Mouse (Mus musculus) liver, embryonic 13.5 days (tissue): ENCODE measurements around the gene Strn. TPM values are rescaled to one million over a fixed set of nuclear protein-coding genes. Genes with fewer than 3 reads are reported as not detected.

Source experiments
- ATAC-seq: fragments of 200-750 bp; cut with Nextera tagmentation; 2 replicates; pipeline ENCODE4 v1.8.0; 2017; ENCODE audit warnings: low read depth, mild to moderate bottlenecking, moderate number of reproducible peaks, moderate library complexity
- DNase-seq: peaks from one replicate; pipeline ENCODE4 v3.0.0; 2022
- H3K27ac ChIP-seq: fragments of 300-500 bp; sonication (generic); 2 replicates; pipeline ENCODE4 v1.5.1; 2015; ENCODE audit warnings: moderate library complexity, mild to moderate bottlenecking, inconsistent platforms
- H3K27me3 ChIP-seq: fragments of 300-500 bp; sonication (generic); 2 replicates; pipeline ENCODE4 v1.6.1; 2015; ENCODE audit warnings: mild to moderate bottlenecking, inconsistent platforms
- H3K36me3 ChIP-seq: fragments of 300-500 bp; sonication (generic); 2 replicates; pipeline ENCODE4 v1.6.1; 2015; ENCODE audit warnings: mild to moderate bottlenecking, inconsistent platforms
- H3K4me1 ChIP-seq: fragments of 300-500 bp; sonication (generic); replicated peaks from 2 replicates; pipeline ENCODE4 v1.6.1; 2015; ENCODE audit warnings: inconsistent platforms
- H3K4me2 ChIP-seq: fragments of 300-500 bp; sonication (generic); 2 replicates; pipeline ENCODE4 v1.6.1; 2015; ENCODE audit warnings: inconsistent platforms, mild to moderate bottlenecking, moderate library complexity
- H3K4me3 ChIP-seq: fragments of 300-500 bp; sonication (generic); replicated peaks from 2 replicates; pipeline ENCODE4 v1.5.1; 2015; ENCODE audit warnings: mild to moderate bottlenecking, inconsistent platforms
- H3K9ac ChIP-seq: fragments of 300-500 bp; sonication (generic); 2 replicates; pipeline ENCODE4 v1.6.1; 2015; ENCODE audit warnings: mild to moderate bottlenecking, inconsistent platforms
- H3K9me3 ChIP-seq: fragments of 300-500 bp; sonication (generic); replicated peaks from 2 replicates; pipeline ENCODE4 v1.6.1; 2016; ENCODE audit warnings: inconsistent platforms
- WGBS: fragments of 180-500 bp; shearing (Covaris S2); methylation state at CpG from one replicate; pipeline ENCODE4 v1.1.7; 2015; ENCODE audit not compliant: insufficient replicate concordance; 5-methylcytosine and 5-hydroxymethylcytosine counted together
- polyA plus RNA-seq: library from polyadenylated mRNA; unstranded; fragments of >200 nt; fragmentation: Nextera tagmentation; extraction: Ambion mirVana; gene quantifications from 2 replicates; pipeline ENCODE4 v1.2.1, GENCODE M21; 2015

Gene Strn
- 2.3 and 2.8 TPM in 2 replicates for polyA plus RNA-seq

DNA sequence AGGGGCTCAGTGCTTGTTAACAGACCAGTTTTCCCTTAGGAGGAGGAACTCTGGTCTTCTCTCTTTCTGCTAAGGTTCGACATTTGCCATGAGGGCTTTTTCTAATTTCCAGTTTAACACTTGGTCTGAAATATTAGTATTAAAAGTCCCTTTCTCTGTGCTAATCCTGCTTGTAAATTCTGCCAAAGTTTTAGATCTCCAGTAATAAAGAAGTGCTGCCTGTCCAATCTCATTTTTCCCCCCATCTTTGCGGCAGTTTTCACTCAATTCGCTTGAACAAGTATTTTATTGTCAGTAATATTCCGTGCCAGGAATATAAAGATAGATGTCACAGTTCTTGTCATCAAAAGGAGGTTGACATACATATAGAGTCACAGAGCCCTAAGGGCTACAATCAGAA, at the start of gene Strn:
Gene Strn (minus strand): TSS at position 101 of the 400 bp plus-strand sequence.
- peak within 1 kb of the TSS; percentile 94 for H3K4me3 ChIP-seq
- DNase-seq (no peak), ATAC-seq (no peak)
- H3K4me1 ChIP-seq: peaks cover 24% of the 10 kb centered on the region
- no peaks in the 10 kb centered on the region for H3K9me3 ChIP-seq
- WGBS: 38% methylated on average over 4 of the region's 4 CpGs
- H3K9ac ChIP-seq: peak within 1 kb of the TSS; percentile 94
- peak within 1 kb of the TSS; percentile 91 for H3K4me2 ChIP-seq
- peak within 1 kb of the TSS; percentile 94 for H3K27ac ChIP-seq
- no peaks in the 10 kb centered on the region for H3K36me3 ChIP-seq
- no peaks in the 10 kb centered on the region for H3K27me3 ChIP-seq

DNA sequence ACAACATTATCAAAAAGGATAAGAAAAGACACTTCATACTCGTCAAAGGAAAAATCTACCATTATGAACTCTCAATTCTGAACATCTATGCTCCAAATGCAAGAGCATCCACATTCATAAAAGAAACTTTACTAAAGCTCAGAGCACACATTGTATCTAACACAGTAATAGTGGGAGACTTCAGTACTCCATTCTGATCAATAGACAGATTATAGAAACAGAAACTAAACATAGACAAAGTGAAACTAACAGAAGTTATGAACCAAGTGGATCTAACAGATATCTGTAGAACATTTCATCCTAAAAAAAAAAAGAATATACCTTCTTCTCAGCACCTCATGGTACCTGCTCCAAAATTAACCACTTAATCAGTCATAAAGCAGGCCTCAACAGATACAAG, 41.8 kb upstream of the Strn start:
- DNase-seq: no peak
- Histone ChIP-seq H3K36me3 (0 out of 2 replicates have a peak, but pooled peaks cover 5% of the 10 kb centered on the region), H3K4me3 (no peak overlapping the region), H3K4me1 (no peaks in the 10 kb centered on the region), H3K27me3 (no peaks in the 10 kb centered on the region), H3K9ac (no peak overlapping the region), H3K4me2 (no peak overlapping the region), H3K9me3 (no peaks in the 10 kb centered on the region), H3K27ac (no peak overlapping the region)
- ATAC-seq: no peak
- 63% methylated on average over 1 of the region's 1 CpGs for WGBS

DNA sequence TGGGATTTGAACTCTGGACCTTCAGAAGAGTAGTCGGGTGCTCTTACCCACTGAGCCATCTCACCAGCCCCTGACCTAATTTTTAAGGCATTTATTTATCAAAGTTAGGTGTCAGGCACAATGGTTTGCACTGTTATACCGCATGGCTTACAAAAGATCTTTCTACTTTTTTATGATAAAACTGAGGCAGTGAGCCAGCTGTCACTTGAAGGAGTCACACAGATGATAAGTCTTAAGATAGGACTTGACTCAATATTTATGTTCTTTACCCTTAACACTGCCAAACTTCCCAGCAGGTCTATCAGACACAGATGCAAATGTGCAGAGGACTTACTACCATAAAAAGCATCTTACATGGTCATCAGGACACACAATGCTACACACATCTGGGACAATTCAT, 35.3 kb upstream of the Strn start:
- WGBS: 80% methylated on average over 2 of the region's 2 CpGs
- DNase-seq: no peak
- Histone ChIP-seq H3K4me3 (no peak overlapping the region), H3K4me1 (no peaks in the 10 kb centered on the region), H3K9ac (no peak overlapping the region), H3K9me3 (no peaks in the 10 kb centered on the region), H3K27ac (no peak overlapping the region), H3K27me3 (no peaks in the 10 kb centered on the region), H3K36me3 (peaks cover 15% of the 10 kb centered on the region; the same call in 1 of the 2 replicates), H3K4me2 (no peak overlapping the region)
- no peak for ATAC-seq

DNA sequence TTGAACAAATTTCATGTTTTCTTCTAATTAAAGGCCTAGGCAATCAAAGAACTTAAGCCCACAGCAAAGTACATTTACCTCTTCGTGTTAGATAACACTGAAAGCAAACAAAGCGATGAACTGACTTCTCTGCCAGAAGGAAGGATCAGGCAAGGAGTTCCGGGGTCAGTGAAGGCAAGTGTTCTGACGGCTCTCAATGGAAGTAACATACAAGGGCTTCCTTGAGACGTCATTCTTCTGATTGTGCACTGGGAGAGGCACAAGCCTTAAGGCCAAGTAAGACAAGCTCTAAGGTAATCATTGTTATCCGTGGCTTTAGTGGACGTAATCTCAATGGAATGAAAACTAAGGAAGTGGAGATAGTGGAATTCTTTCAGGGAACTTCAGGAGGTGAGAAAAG, 33.9 kb upstream of the Strn start:
- 63% methylated on average over 7 of the region's 7 CpGs for WGBS
- Histone ChIP-seq H3K4me2 (no peak overlapping the region), H3K4me1 (no peaks in the 10 kb centered on the region), H3K4me3 (no peak overlapping the region), H3K36me3 (peaks cover 21% of the 10 kb centered on the region), H3K27ac (no peak overlapping the region), H3K9me3 (no peaks in the 10 kb centered on the region), H3K9ac (no peak overlapping the region), H3K27me3 (no peaks in the 10 kb centered on the region)
- DNase-seq (no peak), ATAC-seq (no peak)

DNA sequence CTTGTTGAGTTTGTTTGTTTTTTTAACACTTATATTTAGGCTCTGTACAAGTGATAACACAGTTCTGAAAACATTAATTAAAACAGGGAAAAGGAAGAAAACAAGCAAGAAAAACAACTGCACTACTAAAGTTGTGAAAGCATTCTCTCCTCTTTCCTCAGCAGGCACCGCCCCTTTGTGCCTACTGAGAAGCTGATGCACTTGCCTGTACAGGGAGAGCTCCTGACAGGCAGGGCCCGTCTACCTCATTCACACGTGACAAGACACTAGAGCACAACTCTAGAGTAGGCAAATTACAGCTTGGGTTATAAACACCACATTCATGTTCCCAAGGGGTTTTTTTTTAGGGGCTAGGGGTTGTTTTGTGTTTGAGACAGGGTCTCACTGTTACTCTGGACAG, 32.3 kb upstream of the Strn start:
- no peak overlapping the region for H3K27ac ChIP-seq
- 70% methylated on average over 3 of the region's 3 CpGs for WGBS
- H3K36me3 ChIP-seq: peaks cover 27% of the 10 kb centered on the region
- DNase-seq (no peak), ATAC-seq (no peak)
- no peak overlapping the region for H3K4me2 ChIP-seq
- no peaks in the 10 kb centered on the region for H3K4me1 ChIP-seq
- H3K9me3 ChIP-seq: no peaks in the 10 kb centered on the region
- H3K27me3 ChIP-seq: no peaks in the 10 kb centered on the region
- H3K9ac ChIP-seq: no peak overlapping the region
- no peak overlapping the region for H3K4me3 ChIP-seq

DNA sequence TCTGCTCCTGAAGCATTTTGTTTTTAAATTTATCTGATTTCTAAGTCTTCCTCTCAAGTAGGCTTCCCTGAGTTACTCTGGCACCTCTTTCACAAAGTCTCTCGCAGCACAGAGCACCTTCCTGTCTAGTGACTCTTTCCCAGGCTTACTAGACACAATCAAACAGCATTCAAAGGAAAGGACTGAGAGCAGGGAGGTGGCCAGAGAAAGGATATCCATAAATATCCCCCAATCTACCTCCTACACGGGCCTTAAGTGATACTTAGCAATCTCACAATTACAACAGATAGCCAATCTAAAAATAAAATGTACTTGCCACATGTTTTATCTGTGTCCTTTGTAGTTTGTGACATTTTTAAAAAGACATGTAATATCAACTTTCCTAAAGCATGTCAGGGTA, 31.9 kb upstream of the Strn start:
- H3K9me3 ChIP-seq: no peaks in the 10 kb centered on the region
- no peak for DNase-seq
- H3K27ac ChIP-seq: no peak overlapping the region
- 52% methylated on average over 2 of the region's 2 CpGs for WGBS
- no peak overlapping the region for H3K4me2 ChIP-seq
- no peak for ATAC-seq
- no peak overlapping the region for H3K9ac ChIP-seq
- no peak overlapping the region for H3K4me3 ChIP-seq
- H3K36me3 ChIP-seq: peaks cover 31% of the 10 kb centered on the region
- H3K27me3 ChIP-seq: no peaks in the 10 kb centered on the region
- H3K4me1 ChIP-seq: no peaks in the 10 kb centered on the region

DNA sequence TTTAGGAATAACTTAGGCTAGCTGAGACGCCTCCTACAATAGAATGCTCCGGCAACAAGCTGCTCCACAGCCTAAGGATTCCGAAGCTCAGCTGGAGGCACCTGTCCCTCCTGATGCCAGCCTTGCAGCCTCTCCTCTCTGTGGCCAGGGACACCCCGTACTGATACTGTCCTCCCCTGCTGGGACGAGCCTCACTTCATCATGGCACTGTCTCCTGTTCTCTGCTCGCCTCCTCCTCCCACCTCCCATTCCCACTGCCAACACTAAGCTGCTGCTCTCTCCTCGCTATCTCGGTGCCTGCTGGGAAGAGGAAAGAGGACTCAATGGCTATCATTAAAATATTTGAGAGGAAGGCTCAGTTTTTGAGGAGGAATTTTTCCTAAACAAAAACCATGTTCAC, 30.6 kb upstream of the Strn start:
- WGBS: 70% methylated on average over 8 of the region's 8 CpGs
- DNase-seq: no peak
- no peaks in the 10 kb centered on the region for H3K4me1 ChIP-seq
- ATAC-seq: no peak
- H3K27me3 ChIP-seq: no peaks in the 10 kb centered on the region
- H3K36me3 ChIP-seq: peaks cover 28% of the 10 kb centered on the region
- H3K27ac ChIP-seq: no peak overlapping the region
- H3K9ac ChIP-seq: no peak overlapping the region
- H3K4me3 ChIP-seq: no peak overlapping the region
- no peaks in the 10 kb centered on the region for H3K9me3 ChIP-seq
- no peak overlapping the region for H3K4me2 ChIP-seq

DNA sequence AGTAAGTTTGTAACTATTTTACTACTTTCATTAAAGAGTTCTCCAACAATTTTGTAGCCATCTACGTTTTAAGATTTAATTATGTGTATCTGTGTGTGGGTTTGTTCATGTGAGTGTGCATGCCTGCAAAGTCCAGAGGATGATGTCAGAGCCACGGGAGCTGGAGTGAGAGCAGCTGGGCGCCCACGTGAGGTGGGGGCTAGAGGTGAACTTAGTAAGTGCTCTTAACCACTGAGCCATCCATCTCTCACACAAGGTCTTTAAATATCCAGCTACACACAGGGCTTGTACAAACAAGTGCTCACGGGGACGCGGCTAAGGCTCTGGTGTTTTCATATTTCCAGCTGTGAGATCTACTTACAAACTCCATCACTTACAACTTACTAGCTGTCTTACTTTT, 29.1 kb upstream of the Strn start:
- Histone ChIP-seq H3K4me2 (no peak overlapping the region), H3K4me3 (no peak overlapping the region), H3K27me3 (no peaks in the 10 kb centered on the region), H3K4me1 (no peaks in the 10 kb centered on the region), H3K27ac (no peak overlapping the region), H3K9ac (no peak overlapping the region; the same call in 1 of the 2 replicates), H3K36me3 (peaks cover 32% of the 10 kb centered on the region), H3K9me3 (no peaks in the 10 kb centered on the region)
- WGBS: 75% methylated on average over 7 of the region's 7 CpGs
- no peak for ATAC-seq
- no peak for DNase-seq

DNA sequence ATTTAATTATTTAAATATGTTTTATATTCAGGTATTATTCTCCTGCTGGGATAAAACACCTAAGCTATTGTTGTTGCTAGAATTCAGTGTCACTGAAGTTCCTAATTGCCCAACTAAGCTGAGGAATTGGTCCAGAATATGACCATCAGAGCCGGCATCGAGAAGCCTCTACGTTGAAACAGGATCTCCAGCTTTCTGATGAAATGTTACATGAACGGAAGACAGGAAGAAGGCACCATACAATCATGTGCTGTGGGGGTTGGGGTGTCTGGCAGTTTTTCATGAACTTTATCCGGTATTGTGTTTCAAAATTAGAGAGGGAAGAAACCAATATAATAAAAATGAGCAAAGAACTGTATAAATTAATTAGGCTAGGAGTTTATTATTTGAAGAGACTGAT, 26.3 kb upstream of the Strn start:
- H3K9me3 ChIP-seq: no peaks in the 10 kb centered on the region
- 82% methylated on average over 5 of the region's 5 CpGs for WGBS
- ATAC-seq (no peak), DNase-seq (no peak)
- H3K4me3 ChIP-seq: no peak overlapping the region
- no peak overlapping the region for H3K27ac ChIP-seq
- no peak overlapping the region for H3K4me2 ChIP-seq
- peaks cover 35% of the 10 kb centered on the region for H3K36me3 ChIP-seq
- H3K27me3 ChIP-seq: no peaks in the 10 kb centered on the region
- H3K4me1 ChIP-seq: no peaks in the 10 kb centered on the region
- H3K9ac ChIP-seq: no peak overlapping the region

DNA sequence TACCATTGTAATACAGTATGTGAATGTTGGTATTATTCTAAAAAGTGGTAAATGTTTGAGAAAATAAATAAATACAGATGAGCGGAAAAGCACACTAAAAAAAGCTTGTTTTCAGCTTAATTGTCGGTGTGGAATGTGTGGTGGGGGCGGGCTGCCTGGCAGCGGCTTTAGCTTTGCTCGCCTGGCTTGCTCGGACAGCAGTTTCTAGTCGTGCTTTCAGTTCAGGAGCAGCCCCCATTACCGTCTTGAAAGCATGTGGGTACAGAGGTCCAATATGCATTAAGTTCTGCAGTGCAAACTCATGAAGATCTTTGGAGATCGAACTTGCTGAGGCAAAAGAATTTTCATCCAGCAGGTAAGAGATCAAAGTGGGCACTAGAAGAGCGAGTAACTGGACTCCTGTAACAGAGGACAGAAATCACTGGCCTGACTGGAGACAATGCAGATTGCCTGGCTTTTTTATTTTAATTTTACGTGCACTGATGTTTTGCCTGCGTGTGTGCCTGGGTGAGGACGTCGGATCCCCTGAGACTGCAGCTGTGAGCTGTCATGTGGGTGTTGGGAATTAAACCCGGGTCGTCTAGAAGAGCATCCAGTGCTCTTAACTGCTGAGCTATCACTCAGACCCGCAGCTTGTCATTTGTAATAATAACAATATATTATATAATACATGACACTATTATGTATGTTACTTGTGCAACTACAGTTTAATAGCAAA, 16.1 kb upstream of the Strn start:
- Histone ChIP-seq H3K4me3 (no peak overlapping the region), H3K27ac (no peak overlapping the region), H3K4me2 (no peak overlapping the region), H3K4me1 (no peaks in the 10 kb centered on the region), H3K9ac (no peak overlapping the region), H3K27me3 (no peaks in the 10 kb centered on the region), H3K9me3 (no peaks in the 10 kb centered on the region), H3K36me3 (peaks cover 13% of the 10 kb centered on the region)
- 80% methylated on average over 17 of the region's 17 CpGs for WGBS
- DNase-seq (no peak), ATAC-seq (no peak)

DNA sequence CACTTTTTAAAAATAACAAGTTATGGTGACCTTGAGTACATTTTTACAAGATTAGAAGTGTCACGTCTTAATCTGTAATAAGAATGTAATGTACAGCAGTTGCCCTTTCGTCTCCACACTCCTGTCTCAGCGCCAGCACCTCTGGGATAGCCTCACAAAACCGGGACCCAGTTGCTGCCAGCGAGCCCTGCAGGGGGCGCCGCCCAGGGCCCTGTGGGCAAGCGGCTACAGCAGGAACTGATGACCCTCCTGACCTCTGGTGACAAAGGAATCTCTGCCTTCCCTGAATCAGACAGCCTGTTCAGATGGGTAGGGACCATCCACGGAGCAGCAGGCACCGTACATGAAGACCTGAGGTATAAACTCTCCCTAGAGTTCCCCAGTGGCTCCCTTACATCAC, 15.1 kb upstream of the Strn start:
- H3K4me3 ChIP-seq: no peak overlapping the region
- H3K27ac ChIP-seq: no peak overlapping the region
- H3K9me3 ChIP-seq: no peaks in the 10 kb centered on the region
- DNase-seq: no peak
- H3K36me3 ChIP-seq: peaks cover 13% of the 10 kb centered on the region
- 69% methylated on average over 10 of the region's 10 CpGs for WGBS
- no peak for ATAC-seq
- H3K4me1 ChIP-seq: no peaks in the 10 kb centered on the region
- H3K27me3 ChIP-seq: no peaks in the 10 kb centered on the region
- no peak overlapping the region for H3K9ac ChIP-seq
- no peak overlapping the region for H3K4me2 ChIP-seq

DNA sequence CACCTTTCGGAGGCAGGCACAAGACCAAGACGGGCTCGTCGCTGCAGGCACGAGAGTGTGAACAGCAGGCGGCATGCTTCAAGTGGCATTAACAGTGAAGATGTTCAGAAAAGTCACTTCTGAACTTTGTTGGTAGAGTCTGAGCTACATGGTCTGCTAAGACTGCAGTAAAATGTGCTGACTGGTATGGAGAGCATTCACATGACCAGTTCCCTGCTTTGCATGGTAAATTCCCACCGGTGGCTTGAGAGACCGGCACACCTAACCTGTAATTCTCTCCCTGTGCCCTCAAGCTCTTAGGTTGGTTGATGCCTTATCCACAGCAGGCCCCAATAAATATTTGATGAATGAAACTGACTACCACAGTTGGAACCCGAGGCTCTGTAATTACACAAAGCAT, 11.4 kb upstream of the Strn start:
- no peak overlapping the region for H3K4me2 ChIP-seq
- no peak overlapping the region for H3K27ac ChIP-seq
- ATAC-seq (no peak), DNase-seq (no peak)
- no peaks in the 10 kb centered on the region for H3K4me1 ChIP-seq
- no peak overlapping the region for H3K9ac ChIP-seq
- no peaks in the 10 kb centered on the region for H3K27me3 ChIP-seq
- no peaks in the 10 kb centered on the region for H3K9me3 ChIP-seq
- 82% methylated on average over 9 of the region's 9 CpGs for WGBS
- peaks cover 8% of the 10 kb centered on the region for H3K36me3 ChIP-seq
- H3K4me3 ChIP-seq: no peak overlapping the region
